Mouse (Mus musculus): ENCODE measurements around the gene Ninj2. TPM values are rescaled to one million over a fixed set of nuclear protein-coding genes. Genes with fewer than 3 reads are reported as not detected.

Gene Ninj2
- not detected in 2 replicates for polyA plus RNA-seq (2016; fragmentation: Nextera tagmentation; extraction: Ambion mirVana)

GRCm38 (mm10) chr6:120093100-120093499 is at the start of gene Ninj2:
Ninj2 (plus strand) TSS chr6:120093350.
- Histone ChIP-seq H3K4me3 (no peak within 1 kb of the TSS), H3K27ac (peak within 1 kb of the TSS; percentile 40; the same call in 1 of the 2 replicates), H3K36me3 (no peaks in the 10 kb centered on the region), H3K27me3 (ENCODE audit: insufficient read depth, poor library complexity, severe bottlenecking) (no peaks in the 10 kb centered on the region), H3K4me1 (replicated peaks) (peaks cover 12% of the 10 kb centered on the region; the same call in 1 of the 2 replicates), H3K9me3 (no peaks in the 10 kb centered on the region)
- DNase-seq (ENCODE audit: low spot score), result no peak
- 62% methylated on average over 11 of the region's 11 CpGs for WGBS

GRCm38 (mm10) chr6:120045406-120045805 is 47.7 kb upstream of the Ninj2 start:
- no peak overlapping the region for H3K27ac ChIP-seq
- H3K9me3 ChIP-seq, result no peaks in the 10 kb centered on the region
- H3K27me3 ChIP-seq (ENCODE audit: insufficient read depth, poor library complexity, severe bottlenecking), result no peaks in the 10 kb centered on the region
- no peak for DNase-seq (ENCODE audit: low spot score)
- 86% methylated on average over 4 of the region's 4 CpGs for WGBS
- no peaks in the 10 kb centered on the region for H3K36me3 ChIP-seq
- no peaks in the 10 kb centered on the region for H3K4me1 ChIP-seq (replicated peaks)
- H3K4me3 ChIP-seq, result no peak overlapping the region

GRCm38 (mm10) chr6:120047705-120048292 is 45.4 kb upstream of the Ninj2 start:
- Histone ChIP-seq H3K4me1 (replicated peaks) (no peaks in the 10 kb centered on the region), H3K4me3 (no peak overlapping the region), H3K27me3 (ENCODE audit: insufficient read depth, poor library complexity, severe bottlenecking) (no peaks in the 10 kb centered on the region), H3K27ac (no peak overlapping the region), H3K36me3 (no peaks in the 10 kb centered on the region), H3K9me3 (no peaks in the 10 kb centered on the region)
- DNase-seq (ENCODE audit: low spot score), result no peak
- 81% methylated on average over 7 of the region's 7 CpGs for WGBS

GRCm38 (mm10) chr6:120054412-120054811 is 38.7 kb upstream of the Ninj2 start:
- no peak overlapping the region for H3K27ac ChIP-seq

GRCm38 (mm10) chr6:120055666-120056540 is 37.2 kb upstream of the Ninj2 start:
- Histone ChIP-seq H3K27me3 (ENCODE audit: insufficient read depth, poor library complexity, severe bottlenecking) (no peaks in the 10 kb centered on the region), H3K9me3 (0 out of 2 replicates have a peak, but pooled peaks cover 3% of the 10 kb centered on the region), H3K27ac (no peak overlapping the region), H3K4me3 (no peak overlapping the region), H3K36me3 (no peaks in the 10 kb centered on the region), H3K4me1 (replicated peaks) (no peaks in the 10 kb centered on the region)
- WGBS, result 67% methylated on average over 2 of the region's 2 CpGs
- DNase-seq (ENCODE audit: low spot score), result no peak

More at GRCm38 (mm10) chr6:120054412-120054811, 38.7 kb upstream of the Ninj2 start:
- Histone ChIP-seq H3K36me3 (no peaks in the 10 kb centered on the region), H3K9me3 (0 out of 2 replicates have a peak, but pooled peaks cover 3% of the 10 kb centered on the region), H3K4me3 (no peak overlapping the region), H3K4me1 (replicated peaks) (no peaks in the 10 kb centered on the region), H3K27me3 (ENCODE audit: insufficient read depth, poor library complexity, severe bottlenecking) (no peaks in the 10 kb centered on the region)
- no peak for DNase-seq (ENCODE audit: low spot score)
- 84% methylated on average over 6 of the region's 6 CpGs for WGBS

- Histone ChIP-seq H3K36me3 (no peaks in the 10 kb centered on the region), H3K4me3 (no peak overlapping the region), H3K27ac (no peak overlapping the region), H3K9me3 (0 out of 2 replicates have a peak, but pooled peaks cover 3% of the 10 kb centered on the region), H3K27me3 (ENCODE audit: insufficient read depth, poor library complexity, severe bottlenecking) (no peaks in the 10 kb centered on the region), H3K4me1 (replicated peaks) (no peaks in the 10 kb centered on the region)
- 89% methylated on average over 5 of the region's 5 CpGs for WGBS
- DNase-seq (ENCODE audit: low spot score), result no peak
Observed at GRCm38 (mm10) chr6:120062934-120063333, 30.2 kb upstream of the Ninj2 start.

- Histone ChIP-seq H3K4me1 (replicated peaks) (no peaks in the 10 kb centered on the region), H3K9me3 (no peaks in the 10 kb centered on the region), H3K4me3 (no peak overlapping the region), H3K27ac (no peak overlapping the region), H3K36me3 (no peaks in the 10 kb centered on the region), H3K27me3 (ENCODE audit: insufficient read depth, poor library complexity, severe bottlenecking) (no peaks in the 10 kb centered on the region)
- 41% methylated on average over 2 of the region's 2 CpGs for WGBS
- DNase-seq (ENCODE audit: low spot score), result no peak
Observed at GRCm38 (mm10) chr6:120064627-120065026, 28.5 kb upstream of the Ninj2 start.

GRCm38 (mm10) chr6:120065552-120066177 is 27.5 kb upstream of the Ninj2 start:
- DNase-seq (ENCODE audit: low spot score), result no peak
- Histone ChIP-seq H3K4me1 (replicated peaks) (no peaks in the 10 kb centered on the region), H3K36me3 (no peaks in the 10 kb centered on the region), H3K27ac (no peak overlapping the region), H3K9me3 (no peaks in the 10 kb centered on the region), H3K27me3 (ENCODE audit: insufficient read depth, poor library complexity, severe bottlenecking) (no peaks in the 10 kb centered on the region), H3K4me3 (no peak overlapping the region)
- WGBS, result 73% methylated on average over 6 of the region's 6 CpGs

- DNase-seq (ENCODE audit: low spot score), result no peak
- Histone ChIP-seq H3K4me3 (no peak overlapping the region), H3K9me3 (no peaks in the 10 kb centered on the region), H3K27ac (no peak overlapping the region), H3K36me3 (no peaks in the 10 kb centered on the region), H3K27me3 (ENCODE audit: insufficient read depth, poor library complexity, severe bottlenecking) (no peaks in the 10 kb centered on the region), H3K4me1 (replicated peaks) (no peaks in the 10 kb centered on the region)
- WGBS, result 87% methylated on average over 3 of the region's 3 CpGs
Observed at GRCm38 (mm10) chr6:120069546-120069945, 23.6 kb upstream of the Ninj2 start.

GRCm38 (mm10) chr6:120072630-120073029 is 20.5 kb upstream of the Ninj2 start:
- no peaks in the 10 kb centered on the region for H3K9me3 ChIP-seq
- WGBS, result 89% methylated on average over 2 of the region's 2 CpGs
- H3K27me3 ChIP-seq (ENCODE audit: insufficient read depth, poor library complexity, severe bottlenecking), result no peaks in the 10 kb centered on the region
- no peaks in the 10 kb centered on the region for H3K36me3 ChIP-seq
- no peak for DNase-seq (ENCODE audit: low spot score)
- no peak overlapping the region for H3K4me3 ChIP-seq
- no peak overlapping the region for H3K27ac ChIP-seq
- no peaks in the 10 kb centered on the region for H3K4me1 ChIP-seq (replicated peaks)

- H3K4me1 ChIP-seq (replicated peaks), result no peaks in the 10 kb centered on the region
- 87% methylated on average over 6 of the region's 6 CpGs for WGBS
- no peaks in the 10 kb centered on the region for H3K36me3 ChIP-seq
- no peak overlapping the region for H3K4me3 ChIP-seq
- no peak overlapping the region for H3K27ac ChIP-seq
- H3K9me3 ChIP-seq, result no peaks in the 10 kb centered on the region
- no peaks in the 10 kb centered on the region for H3K27me3 ChIP-seq (ENCODE audit: insufficient read depth, poor library complexity, severe bottlenecking)
- DNase-seq (ENCODE audit: low spot score), result no peak
Observed at GRCm38 (mm10) chr6:120076619-120077450, 16.3 kb upstream of the Ninj2 start.

GRCm38 (mm10) chr6:120079547-120079946 is 13.6 kb upstream of the Ninj2 start:
- DNase-seq (ENCODE audit: low spot score), result no peak
- Histone ChIP-seq H3K4me1 (replicated peaks) (no peaks in the 10 kb centered on the region), H3K27me3 (ENCODE audit: insufficient read depth, poor library complexity, severe bottlenecking) (no peaks in the 10 kb centered on the region), H3K9me3 (no peaks in the 10 kb centered on the region), H3K27ac (no peak overlapping the region), H3K4me3 (no peak overlapping the region), H3K36me3 (no peaks in the 10 kb centered on the region)
- 85% methylated on average over 10 of the region's 10 CpGs for WGBS

Data from hindbrain, embryonic 10.5 days (tissue).